Mouse (Mus musculus) T-helper 17 cell (primary cell): Measurements from ENCODE around the gene Ebf3.

ENCODE experiments used
- in situ Hi-C, 2 experiments: fragments of 300-600 bp; cut with MboI, MseI; formaldehyde crosslinking; loops; 1 replicate in 1 of 2; 2 replicates in 1 of 2; pipeline ENCODE4 v1.15.1; 2025; ENCODE audit warnings: high pct_unique_total_duplicates in 2 of 2

The Ebf3 gene

DNA sequence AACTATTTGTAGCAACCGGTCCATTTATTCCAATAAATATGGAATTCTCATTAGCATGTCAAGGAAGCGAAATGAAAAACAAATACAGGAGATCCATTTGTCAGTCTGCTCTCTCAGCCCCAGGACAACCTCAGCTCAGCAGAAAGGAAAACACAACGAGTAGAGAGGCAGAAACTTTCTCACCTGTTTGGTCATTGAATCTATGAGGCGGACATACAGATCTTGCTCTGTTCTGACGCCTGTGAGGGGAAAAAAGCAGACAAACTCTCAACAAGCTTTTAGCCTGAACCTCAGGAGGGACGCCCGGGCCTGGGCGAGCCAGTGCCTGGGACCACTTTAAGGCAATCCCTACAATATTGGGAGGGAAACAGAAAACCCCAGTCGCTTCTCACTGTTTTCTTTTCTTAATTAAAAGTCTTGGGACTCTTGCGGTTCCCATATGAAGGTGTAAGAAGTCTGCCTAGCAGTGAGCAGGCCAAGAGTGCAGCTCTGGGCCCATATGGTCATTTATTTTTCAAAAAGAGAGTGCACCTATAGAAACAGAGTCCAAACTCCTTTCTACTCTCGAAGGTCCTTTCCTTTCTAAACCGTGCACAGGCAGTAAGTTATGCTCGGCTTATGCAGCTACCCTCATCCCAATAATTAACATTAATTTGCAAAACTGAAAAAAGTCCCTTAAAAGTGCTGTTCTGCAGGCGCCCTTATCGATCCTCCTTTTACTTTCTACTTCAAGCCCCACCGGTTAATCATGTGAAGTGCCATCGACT lies 1.9 kb downstream of the Ebf3 start:
- in situ Hi-C loops = no loop called here

DNA sequence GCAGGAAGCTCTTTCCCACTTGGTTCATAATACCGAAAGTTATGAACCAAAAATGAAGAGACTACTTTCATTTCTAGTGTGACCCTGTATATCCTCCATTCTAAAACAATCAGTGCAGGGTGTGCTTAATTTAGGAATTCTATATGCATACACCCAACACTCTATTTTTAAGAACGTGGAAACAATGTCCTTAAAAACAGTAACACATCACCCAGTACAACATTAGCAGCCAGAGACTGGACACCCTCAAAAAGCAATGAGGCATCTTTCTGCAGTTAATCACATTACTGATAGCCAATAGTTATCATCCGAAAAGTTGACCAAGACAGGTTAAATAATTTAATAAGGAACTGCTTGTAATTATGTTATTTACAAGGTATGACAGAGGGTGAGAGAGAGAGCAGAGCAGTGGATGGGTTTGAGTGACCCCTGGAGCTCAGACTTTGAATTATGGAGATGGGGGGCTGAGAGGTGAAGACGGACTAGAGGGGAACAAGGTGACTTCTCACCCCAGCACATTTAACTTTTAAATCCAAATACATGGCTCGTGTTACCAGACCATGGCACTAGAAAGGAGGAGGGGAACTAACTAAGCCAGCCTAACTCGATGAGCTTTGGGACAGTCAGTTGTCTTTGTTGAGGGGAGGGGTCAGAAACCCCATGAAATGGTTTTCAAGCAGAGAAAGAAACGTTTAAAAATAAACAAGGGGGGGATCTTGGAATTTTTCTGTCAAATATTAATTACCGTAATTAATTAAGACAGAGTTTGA lies 2.7 kb downstream of the Ebf3 start:
- in situ Hi-C loops = no loop called here

DNA sequence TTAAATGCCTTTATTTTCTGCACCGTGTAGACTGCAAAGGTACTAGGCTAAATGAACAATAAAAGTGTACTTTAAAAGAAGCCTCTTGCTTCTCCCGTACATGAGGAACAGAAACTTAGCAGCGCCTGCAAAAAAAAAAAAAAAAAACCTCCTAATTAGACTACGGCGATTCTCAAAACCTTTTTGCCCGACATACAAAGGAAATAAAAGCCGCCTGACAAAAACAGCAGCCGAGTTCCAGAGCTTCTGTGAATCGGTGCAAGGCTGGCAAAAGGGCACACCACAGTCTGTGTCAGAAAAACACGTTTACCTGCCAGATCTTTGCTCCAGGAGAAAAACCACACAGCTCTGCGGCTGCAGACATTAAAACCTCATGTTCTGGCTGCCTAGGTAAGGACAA lies 3.4 kb downstream of the Ebf3 start:
- in situ Hi-C loops = no loop called here

DNA sequence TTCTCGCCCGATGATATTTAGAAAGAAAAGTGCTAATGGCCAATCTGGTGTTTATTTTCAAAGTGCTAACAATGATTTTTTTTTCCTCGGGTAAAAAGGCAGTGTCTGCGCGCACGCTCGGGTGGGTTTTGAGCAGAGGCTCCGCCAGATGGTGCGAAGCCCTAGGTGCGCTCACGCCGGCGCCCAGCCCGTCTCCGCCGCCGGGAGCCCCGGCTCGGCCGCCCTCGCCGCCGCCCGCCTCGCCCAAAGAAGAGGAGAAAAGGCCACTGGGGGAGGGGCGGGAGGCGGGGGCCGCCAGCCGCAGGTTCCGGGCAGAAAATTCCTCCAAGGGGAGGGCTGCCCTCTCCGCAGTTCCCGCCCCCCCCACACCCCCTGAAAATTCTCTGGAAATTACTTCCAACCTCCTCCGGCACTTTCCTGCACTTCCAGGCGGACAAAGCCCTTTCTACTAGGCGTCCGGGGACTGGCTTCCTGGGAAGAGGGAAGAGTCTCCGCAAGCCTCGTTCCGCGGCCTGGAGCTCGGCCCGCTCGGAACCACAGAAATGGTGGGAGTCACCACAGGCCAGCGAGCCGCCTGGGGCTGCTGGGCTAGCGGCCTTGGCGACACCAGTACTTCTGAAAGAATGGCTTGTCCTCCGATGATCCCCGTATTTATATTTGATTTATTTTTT lies 4.0 kb downstream of the Ebf3 start:
- in situ Hi-C loops = no loop called here

DNA sequence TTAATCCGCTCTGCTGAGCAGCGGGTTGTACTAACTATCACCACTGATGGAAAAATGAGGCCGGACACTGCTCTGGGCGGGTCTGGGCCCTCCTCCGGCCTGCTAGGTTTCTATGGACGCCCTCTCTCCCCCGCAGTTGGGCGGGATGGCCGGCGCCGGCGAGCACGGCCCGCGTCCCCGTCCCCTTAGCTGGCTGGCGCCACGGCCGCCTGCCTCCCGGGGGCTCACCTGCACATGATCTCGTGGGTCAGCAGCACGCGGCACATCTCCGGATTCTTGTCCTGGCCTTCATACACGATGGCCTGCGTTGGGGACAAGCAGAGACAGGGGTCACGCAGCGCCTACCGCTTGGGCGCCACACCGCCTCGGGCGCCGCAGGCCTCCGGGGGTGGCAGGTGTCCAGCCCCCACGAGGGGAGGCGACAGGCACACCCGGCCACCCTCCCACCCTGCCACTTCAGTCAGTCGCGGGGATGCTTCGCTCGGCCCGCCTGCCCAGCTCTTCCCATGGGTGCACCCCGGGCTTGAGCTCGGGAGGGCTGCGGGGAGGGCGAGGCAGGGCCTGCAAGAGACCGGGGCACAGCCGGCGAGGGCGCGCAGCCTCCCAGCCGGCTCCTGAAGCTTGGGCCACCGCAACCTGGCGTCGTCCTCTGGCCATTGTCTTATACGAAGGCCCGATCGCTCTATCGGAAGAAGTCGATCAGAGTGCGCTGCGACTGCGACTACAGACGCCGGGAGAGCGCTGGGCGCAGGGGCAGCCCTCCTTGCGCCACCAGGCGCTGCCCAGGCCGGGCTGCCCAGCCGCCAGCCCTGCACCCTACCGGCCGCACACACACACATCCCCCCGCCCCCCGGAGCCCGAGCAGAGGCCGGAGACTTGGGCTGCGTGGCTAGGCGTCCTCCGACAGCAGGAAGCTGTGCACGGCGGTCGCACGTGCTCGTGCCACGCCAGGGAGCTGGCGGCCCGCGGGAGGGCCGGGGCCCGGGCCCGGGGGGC lies 4.9 kb downstream of the Ebf3 start:
- in situ Hi-C loops = no loop called here

DNA sequence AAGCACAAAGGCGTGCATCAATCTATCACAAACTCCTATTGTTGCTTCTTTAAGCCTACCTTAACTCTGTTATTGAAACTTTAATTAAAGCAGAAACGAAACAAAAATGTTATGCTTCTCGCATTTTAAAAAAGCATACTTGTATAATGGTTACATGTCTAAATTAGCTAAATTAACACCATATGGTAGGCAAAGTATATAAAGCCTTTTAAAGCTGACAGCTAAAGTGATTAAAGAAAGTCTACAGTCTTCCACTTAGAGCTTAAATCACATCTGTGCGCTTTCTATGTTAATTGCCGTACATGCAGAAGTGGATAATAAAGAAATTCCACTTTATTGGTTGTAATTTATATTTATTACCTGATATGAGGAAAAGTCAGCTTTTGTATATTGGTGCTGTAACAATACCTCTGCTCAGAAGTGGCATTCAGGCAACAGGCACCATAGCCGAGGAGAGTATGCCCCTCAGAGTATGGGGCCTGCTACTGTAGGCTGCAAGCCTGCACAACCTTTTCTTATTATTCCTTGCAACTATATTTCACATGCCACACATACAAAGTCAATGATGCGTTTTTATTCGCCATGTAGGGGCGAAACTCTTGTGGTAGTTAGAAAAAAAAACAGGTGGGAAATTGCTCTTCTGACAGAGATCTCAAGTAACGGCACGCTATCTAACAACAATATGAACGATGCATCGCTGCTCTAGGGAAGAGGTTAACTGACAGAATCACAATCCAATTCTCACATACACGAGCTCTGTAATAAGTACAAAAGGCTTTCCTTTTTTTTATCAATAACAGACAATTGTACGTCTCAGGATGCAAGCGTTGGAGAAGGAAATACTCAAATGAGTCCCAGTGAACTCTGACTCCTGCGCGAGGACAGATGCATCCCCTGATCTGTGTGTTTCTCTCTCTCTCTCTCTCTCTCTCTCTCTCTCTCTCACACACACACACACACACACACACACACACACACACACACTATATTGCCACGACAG lies 5.9 kb downstream of the Ebf3 start:
- in situ Hi-C loops = no loop called here

DNA sequence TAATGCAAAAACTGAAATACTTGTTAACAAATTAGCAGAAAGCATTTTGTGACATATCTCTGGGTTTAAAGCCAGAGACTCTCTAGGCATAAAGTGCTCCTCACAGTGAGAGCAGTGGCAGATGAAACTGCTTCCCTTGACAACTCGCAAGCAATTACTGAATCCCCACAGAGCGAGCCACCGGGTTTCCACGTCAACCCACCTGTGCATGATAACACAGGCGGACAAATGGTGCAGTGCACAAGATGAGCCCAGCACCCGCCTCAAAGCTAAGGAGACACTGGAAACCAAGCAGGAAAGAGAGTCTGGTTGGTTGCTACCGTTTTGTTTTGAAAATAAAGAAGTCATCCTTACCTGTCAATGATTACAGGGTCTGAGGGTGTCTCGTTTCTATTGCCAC lies 7.1 kb downstream of the Ebf3 start:
- in situ Hi-C loops = no loop called here

DNA sequence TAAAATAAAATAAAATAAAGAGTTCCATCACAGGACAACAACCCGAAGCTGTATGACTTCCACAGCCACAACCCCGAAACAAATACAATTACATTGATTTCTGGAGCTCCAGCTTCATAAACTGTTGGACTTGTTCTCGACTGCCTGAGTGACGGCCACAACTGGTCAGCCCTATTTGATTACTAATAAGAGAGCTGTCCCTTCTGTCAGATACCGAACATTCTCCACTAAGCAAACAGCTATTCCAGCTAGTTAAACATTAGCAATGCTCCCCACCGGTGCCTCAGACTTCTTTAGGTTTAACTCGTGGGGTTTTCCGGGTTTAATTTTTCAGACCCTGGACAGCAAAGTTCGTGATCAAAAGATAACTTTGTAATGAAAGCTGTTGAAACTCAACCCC lies 8.1 kb downstream of the Ebf3 start:
- in situ Hi-C loops = no loop called here

DNA sequence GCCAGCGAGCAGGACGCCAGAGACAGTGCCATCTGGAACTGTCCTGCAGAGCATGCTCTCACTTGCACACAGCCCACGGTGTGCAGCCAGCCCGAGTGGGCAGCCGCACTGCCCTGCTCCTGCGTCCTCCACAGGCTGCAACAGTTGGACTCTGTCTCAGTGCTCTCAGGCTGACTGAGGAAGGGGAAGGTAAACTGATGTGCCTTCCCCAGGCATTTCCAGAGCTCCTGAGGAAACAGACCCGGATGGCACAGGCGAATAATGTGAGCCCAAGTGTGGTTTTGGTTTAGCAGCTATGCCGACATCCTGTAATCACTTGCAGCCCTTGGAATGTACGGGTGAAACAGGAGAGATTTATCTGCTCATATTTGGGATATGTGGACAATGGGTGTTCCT lies 10.5 kb downstream of the Ebf3 start:
- in situ Hi-C loops = no loop called here

DNA sequence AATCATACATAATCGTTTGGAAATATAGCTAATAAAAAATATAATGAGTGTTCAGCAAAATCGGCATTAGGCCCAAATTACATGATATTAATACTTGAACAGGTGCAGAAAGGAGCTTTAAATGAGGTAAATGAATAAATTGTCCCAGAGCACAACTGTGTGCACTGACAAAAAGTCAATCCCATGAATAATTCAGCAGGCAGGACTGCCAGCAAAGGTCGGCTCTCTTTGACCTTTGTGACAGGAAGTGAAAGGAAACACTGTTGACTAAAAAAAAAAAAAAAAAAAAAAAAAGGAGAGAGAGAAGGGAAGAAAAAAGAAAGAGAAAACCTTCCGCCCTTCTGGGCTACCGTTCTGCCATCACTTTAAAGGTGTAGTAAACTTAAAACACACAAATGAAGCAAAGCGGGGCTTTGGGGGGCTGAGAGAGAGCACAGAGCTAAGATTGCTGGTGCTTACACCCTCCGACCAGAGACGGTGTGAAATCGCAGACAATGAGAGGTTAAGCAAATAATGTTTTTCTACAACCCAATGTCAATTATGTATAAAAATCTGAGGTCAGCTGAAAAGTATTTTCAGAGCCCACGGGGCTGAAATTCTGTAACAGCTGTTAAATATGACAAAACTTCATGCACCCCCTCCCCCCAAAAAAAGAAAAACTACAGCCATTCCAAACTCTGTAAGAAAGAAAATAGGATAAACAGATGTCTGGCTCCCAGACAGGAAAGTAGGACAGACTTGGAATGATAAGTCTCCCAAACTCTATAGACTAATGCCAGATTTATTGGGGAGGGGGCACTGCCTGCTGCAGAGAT lies 11.1 kb downstream of the Ebf3 start:
- in situ Hi-C loops = no loop called here

DNA sequence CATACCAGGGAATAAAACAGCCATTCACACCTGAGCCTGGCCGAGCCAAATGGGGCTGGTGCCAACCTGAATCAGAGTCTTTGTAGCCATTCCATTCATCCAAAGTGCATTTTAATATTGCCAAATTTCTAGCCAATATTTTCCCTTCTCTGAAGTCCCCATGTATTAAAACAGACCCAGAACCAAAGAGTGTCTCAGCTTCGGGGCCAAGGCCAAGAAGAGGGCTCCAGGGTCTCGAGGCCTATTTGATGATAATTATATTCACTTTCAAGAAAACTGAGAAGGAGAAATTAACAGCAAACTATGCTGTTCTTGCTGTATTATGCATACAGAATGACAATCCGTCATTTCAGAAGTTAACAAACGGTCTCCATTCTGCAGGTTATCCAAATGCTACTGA lies 12.1 kb downstream of the Ebf3 start:
- in situ Hi-C loops = no loop called here

DNA sequence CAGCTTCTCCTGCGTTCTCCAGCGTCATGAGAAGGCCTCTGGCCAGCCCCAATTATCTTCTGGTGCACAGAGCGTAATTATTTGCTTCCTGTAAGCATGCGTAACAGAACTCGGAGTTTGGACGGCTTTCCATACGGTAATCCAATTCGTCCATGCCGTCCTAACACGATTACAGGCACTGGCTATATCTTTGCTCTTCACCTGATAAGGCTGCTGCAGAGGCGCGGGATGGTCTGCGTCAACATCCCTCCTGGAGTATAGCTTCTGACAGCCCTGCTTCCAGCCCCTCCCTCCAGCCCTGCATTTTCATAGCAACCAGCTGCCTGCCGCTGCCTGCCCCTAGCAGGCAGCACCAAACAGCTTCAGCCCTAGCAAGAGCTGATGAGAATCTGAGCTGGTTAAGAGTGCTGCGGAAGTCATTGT lies 12.9 kb downstream of the Ebf3 start:
- in situ Hi-C loops = no loop called here

DNA sequence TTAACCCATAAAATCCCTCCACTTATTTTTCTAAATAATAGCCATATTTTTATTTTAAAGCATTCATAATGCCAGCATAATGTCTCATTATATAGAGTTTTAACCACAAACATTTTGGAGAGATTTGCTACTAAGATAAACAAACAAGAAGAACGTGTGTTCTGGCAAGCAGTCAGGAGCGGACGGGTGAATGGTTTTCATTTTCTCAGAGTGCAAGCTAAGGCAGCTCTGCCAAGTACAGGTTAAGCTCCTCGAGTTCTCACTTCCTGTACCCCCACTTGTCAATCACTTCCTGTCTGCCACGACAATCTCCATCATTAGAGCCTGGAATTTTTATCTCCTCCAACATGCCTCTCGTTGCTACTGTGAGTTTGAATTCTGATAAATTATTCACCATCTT lies 13.4 kb downstream of the Ebf3 start:
- in situ Hi-C loops = no loop called here

DNA sequence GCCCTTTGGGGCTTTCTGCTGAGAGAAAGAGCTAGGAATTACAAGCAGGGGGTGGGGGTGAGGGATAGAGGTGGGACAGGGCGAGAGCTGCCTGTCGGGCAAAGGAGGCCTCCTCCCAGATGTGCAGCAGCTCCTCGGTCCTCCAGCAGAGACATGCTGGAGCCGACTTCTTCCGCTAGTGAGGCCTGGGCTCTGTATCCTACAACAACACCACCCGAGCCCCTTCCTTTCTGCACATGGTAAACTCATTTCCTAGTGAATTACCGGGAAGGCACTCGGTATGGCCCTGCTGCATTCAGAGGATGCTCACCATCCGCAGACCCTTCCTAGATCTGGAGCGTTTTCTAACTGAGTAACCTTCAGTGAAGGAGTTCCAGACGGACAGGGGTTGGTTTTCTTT lies 14.1 kb downstream of the Ebf3 start:
- in situ Hi-C loops = no loop called here

DNA sequence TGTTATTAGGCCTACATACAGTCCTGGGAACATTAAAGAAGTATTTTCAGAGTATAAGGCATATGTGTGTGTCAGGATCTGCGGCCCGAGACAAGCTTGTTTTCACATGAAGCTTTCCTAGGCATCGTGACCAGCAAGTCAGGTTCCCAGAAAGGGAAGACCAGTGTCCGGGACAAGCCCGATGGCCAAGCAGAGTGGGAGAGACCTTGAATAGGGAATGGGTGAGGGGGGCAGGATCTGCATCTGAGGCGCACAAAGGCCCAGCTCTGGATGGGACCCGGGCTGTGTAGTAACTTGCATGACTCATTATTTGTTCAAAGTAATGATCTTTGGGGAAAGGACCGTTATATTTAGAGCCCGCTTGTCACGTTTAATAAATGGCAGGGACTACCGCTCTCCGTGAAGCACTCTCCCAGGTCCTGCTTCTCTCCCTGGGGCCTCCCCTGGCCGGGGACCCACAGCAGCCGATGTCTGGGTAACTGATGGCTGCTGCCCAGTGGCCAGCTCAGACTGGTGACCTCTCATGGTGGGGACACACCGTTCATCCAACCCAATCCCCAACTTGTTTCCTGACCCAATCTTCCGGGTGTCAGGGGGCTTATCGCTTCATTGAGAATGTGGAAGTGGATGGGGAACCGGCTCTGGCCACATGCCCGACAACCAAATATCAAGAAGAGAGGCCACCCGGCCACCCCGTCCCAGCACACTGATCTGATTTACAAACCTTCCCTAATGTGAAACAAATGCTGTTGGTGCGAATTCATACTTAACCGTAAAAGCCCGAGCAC lies 16.5 kb downstream of the Ebf3 start:
- in situ Hi-C loops = no loop called here

DNA sequence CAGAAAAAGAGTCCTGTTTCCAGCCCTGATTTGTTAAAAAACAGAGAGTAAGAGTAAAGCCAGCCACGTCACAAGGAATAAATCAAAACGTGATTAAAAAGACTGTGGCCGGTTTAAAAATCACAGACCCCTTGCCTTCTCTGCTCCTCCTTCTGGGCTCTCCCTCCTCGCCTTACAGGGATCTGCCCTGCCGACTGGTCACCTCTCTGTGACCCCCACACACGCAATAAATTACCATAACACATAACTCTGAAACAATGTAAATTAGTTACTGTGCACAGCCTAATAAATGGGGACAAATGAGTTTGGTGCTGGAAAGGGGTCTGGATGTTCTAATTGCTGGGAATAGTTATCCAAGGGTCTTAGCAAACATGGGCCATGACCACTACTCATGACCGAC lies 17.1 kb downstream of the Ebf3 start:
- in situ Hi-C loops = no loop called here

DNA sequence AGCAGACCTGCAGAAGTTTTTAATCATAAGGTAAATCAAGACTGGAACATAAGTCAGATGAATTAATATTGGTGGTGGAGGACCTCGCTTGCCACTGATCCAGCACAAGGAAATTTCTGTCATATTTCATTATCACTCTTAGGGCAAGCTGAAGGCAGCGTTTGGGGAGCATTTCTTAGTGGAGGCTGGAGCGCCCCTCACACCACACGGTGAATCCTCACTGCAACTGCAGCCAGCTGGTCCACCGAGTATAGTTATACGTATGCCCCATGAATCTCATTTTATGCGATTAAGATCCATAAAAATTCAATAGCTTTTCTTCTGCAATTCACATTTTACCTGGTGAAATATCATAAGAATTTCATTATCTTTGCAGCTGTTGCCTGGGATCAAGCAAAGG lies 18.6 kb downstream of the Ebf3 start:
- in situ Hi-C loops = no loop called here

DNA sequence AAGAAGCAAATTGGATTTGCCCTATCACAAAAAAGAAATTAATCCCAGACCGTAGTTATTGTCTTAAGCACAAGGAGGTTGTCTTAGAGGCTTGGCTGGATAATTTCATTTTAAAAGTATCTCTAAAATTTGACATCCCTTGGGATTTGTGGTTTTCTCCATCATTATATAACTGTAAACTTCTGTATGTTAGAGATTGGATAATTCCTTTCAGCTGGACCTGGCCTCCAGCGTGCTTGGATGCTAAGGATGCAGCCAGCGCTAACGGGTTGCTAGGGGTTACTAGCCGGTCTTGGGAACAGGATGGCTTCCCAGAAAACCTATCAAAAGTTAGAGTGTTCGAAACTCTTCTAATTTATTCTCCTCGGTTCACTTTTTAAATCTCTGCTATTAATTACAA lies 19.8 kb downstream of the Ebf3 start:
- in situ Hi-C loops = no loop called here
